Comparison of ENCODE assay signal across 14 mouse cellular contexts in genomic region chr12:73883840-73884341, GRCm38 (mm10). TPM values are rescaled to one million over a fixed set of nuclear protein-coding genes. Genes with fewer than 3 reads are reported as not detected.
"Had no signal": no experiment of that assay in that cellular context is flagged by ENCODE, and none has a peak within 500 bp of the region (broad histone marks: within the 10 kb centered on the region; RNA-seq: fewer than 3 reads in every experiment).

No protein-coding gene starts in this region.

- H3K4me3 ChIP-seq: hindbrain, embryonic 15.5 days; layer of hippocampus, adult 2 months; limb, embryonic 10.5 days; myocyte; neural tube, embryonic 15.5 days had no signal

- H3K9me3 ChIP-seq: hindbrain, embryonic 15.5 days; limb, embryonic 10.5 days; neural tube, embryonic 15.5 days had no signal

- H3K4me1 ChIP-seq: hindbrain, embryonic 15.5 days; neural tube, embryonic 15.5 days had no signal

- H3K4me2 ChIP-seq: hindbrain, embryonic 15.5 days; neural tube, embryonic 15.5 days had no signal

- H3K36me3 ChIP-seq: hindbrain, embryonic 15.5 days; limb, embryonic 10.5 days; neural tube, embryonic 15.5 days had no signal

- DNase-seq: kidney, adult 8-10 months; kidney, postnatal 36 days; lung, adult 18-20 months; midbrain, embryonic 14.5 days; right cerebral cortex, adult 18-20 months; right cerebral cortex, postnatal 25 days had no signal

- H3K9ac ChIP-seq: hindbrain, embryonic 15.5 days; neural tube, embryonic 15.5 days had no signal

- H3K27me3 ChIP-seq: hindbrain, embryonic 15.5 days; neural tube, embryonic 15.5 days had no signal

- H3K27ac ChIP-seq: hindbrain, embryonic 15.5 days; kidney, postnatal 0 days; layer of hippocampus, adult 2 months; limb, embryonic 10.5 days; neural tube, embryonic 15.5 days had no signal

RNA-seq across cellular contexts. Expression of gene Gm49321, which starts 53.6 kb away (rescaled TPM):
- total RNA-seq: megakaryocyte-erythroid progenitor cell, adult 5-6 weeks had no signal
- polyA plus RNA-seq: myocyte; small intestine, adult 2 months had no signal
